Mouse (Mus musculus) MEL (cell line): Measurements from ENCODE around the gene Ap3b1.

Experiments
- CHD2 ChIP-seq: IDR thresholded peaks from 2 replicates; pipeline ENCODE4 v1.6.1; 2011; ENCODE audit warnings: low read length, improper control_type of control experiment
- CTCF ChIP-seq, 3 experiments: IDR thresholded peaks in 2 of 3; conservative IDR thresholded peaks in 1 of 3; 2 replicates each; pipeline ENCODE4 v1.5.1; 2011 to 2012; ENCODE audit warnings: low read length in 3 of 3, low read depth in 2 of 3, mild to moderate bottlenecking in 2 of 3, improper control_type of control experiment in 1 of 3, inconsistent platforms in 1 of 3, mixed read lengths in 1 of 3, moderate library complexity in 1 of 3; ENCODE audit not compliant: control insufficient read depth in 1 of 3, insufficient read depth in 1 of 3, poor library complexity in 1 of 3, severe bottlenecking in 1 of 3
- ETS1 ChIP-seq: IDR thresholded peaks from 2 replicates; pipeline ENCODE4 v1.6.1; 2012; ENCODE audit warnings: low read depth, mild to moderate bottlenecking, inconsistent platforms, low read length, improper control_type of control experiment, moderate library complexity
- GABPA ChIP-seq: IDR thresholded peaks from 2 replicates; pipeline ENCODE4 v1.6.1; 2012; ENCODE audit warnings: low read depth, mild to moderate bottlenecking, inconsistent platforms, low read length, improper control_type of control experiment, moderate library complexity
- GATA1 ChIP-seq: IDR thresholded peaks from 2 replicates; pipeline ENCODE4 v1.6.1; 2011; ENCODE audit warnings: low read depth, low read length, improper control_type of control experiment
- MEF2A ChIP-seq: IDR thresholded peaks from 2 replicates; pipeline ENCODE4 v1.6.1; 2014; ENCODE audit warnings: low read depth, mild to moderate bottlenecking, inconsistent platforms, low read length, improper control_type of control experiment; ENCODE audit not compliant: poor library complexity, insufficient replicate concordance, severe bottlenecking; ENCODE audit errors: extremely low read depth
- NELFE ChIP-seq: IDR thresholded peaks from 2 replicates; pipeline ENCODE4 v1.6.1; 2011; ENCODE audit warnings: low read depth, low read length, improper control_type of control experiment
- POLR2A ChIP-seq, 2 experiments: IDR thresholded peaks; 2 replicates each; pipeline ENCODE4 v1.6.1; 2011 to 2012; ENCODE audit warnings: low read length in 2 of 2, mild to moderate bottlenecking in 2 of 2, control low read depth in 1 of 2, improper control_type of control experiment in 1 of 2, low read depth in 1 of 2, moderate library complexity in 1 of 2; ENCODE audit not compliant: control insufficient read depth in 1 of 2, insufficient read depth in 1 of 2, poor library complexity in 1 of 2
- RAD21 ChIP-seq: IDR thresholded peaks from 2 replicates; pipeline ENCODE4 v1.6.1; 2011; ENCODE audit warnings: mild to moderate bottlenecking, low read depth, low read length, improper control_type of control experiment
- TAL1 ChIP-seq: IDR thresholded peaks from 2 replicates; pipeline ENCODE4 v1.6.1; 2012; ENCODE audit warnings: mild to moderate bottlenecking, inconsistent platforms, low read length, moderate library complexity, mixed read lengths
- TCF12 ChIP-seq: IDR thresholded peaks from 2 replicates; pipeline ENCODE4 v1.6.1; 2014; ENCODE audit warnings: low read depth, mild to moderate bottlenecking, inconsistent platforms, low read length, improper control_type of control experiment, moderate library complexity
- USF1 ChIP-seq: IDR thresholded peaks from 2 replicates; pipeline ENCODE4 v1.6.1; 2014; ENCODE audit warnings: low read depth, mild to moderate bottlenecking, inconsistent platforms, low read length, improper control_type of control experiment, moderate library complexity

DNA sequence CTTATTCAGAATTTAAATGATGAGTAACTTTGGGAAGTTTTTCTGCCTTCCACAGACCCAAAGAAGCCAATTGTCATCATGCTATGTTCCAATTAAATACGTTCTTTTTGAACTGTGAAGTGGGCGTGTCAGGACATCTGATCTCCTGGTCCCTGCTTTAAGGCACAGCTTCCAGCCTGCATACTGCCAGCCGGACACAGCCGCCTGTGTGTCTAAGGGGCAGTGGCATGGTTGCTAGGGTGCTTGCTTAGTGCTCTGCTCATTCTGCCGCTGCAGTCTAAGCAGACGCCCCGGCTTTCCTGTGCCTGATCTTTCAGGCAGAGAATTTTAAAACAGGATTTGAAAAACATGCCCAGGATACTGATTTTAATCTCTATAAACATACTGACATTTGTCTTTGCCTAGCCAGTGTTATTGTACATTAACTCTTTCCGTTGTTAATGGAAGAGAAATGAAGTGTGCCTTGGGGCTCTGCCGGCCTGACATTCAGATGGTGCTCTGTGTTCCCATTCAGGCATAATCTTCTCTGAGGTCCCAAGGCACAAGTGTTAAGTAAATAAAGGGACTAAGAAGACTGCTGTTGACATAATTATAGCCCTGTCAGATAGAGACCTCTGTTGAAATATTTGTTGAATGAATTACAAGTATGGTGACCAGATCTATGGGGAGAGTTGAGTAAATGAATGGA lies 204.0 kb downstream of the Ap3b1 start:
- TF ChIP-seq ETS1 (no peak), MEF2A (no peak), CHD2 (no peak), POLR2A (IDR thresholded peaks at IDR 0.05; ENCODE audit: control insufficient read depth in 1 of 2, insufficient read depth in 1 of 2, low read depth in 1 of 2, low read length in 2 of 2, poor library complexity in 1 of 2) (no peak), TAL1 (no peak), NELFE (no peak), RAD21 (no peak), GABPA (no peak), TCF12 (no peak), CTCF (IDR thresholded peaks at IDR 0.05 in 2 of 3, conservative IDR thresholded peaks at IDR 0.05 in 1 of 3; ENCODE audit: control insufficient read depth in 1 of 3, insufficient read depth in 1 of 3, low read depth in 2 of 3, low read length in 3 of 3, poor library complexity in 1 of 3, severe bottlenecking in 1 of 3) (no peak), GATA1 (no peak), USF1 (no peak)
